In genomic region chr1:170554939-170555293, GRCm38 (mm10) we compare ENCODE assay signal across 9 mouse cellular contexts. TPM values are rescaled to one million over a fixed set of nuclear protein-coding genes. Genes with fewer than 3 reads are reported as not detected.
DNase-seq lines count a peak whose midpoint lies in the region; ATAC-seq lines count a peak whose summit lies in the region.
"Had no signal": no experiment of that assay in that cellular context is flagged by ENCODE, and none has a peak within 500 bp of the region (broad histone marks: within the 10 kb centered on the region; RNA-seq: fewer than 3 reads in every experiment).

No protein-coding gene starts in this region.

- ATAC-seq in liver, embryonic 16.5 days (ENCODE audit: low read depth), result peak; percentile 24; the same call in 1 of the 2 replicates

- no peak overlapping the region for H3K4me3 ChIP-seq in liver, embryonic 16.5 days (ENCODE audit: low read depth, low read length)
- H3K4me3 ChIP-seq: midbrain, embryonic 12.5 days had no signal

- peak; percentile 52 for DNase-seq in adipocyte (ENCODE audit: low spot score)
- peak; percentile 95 for DNase-seq in brain, adult 2 months (ENCODE audit: low read depth, low spot score)
- peak; percentile 18 to 23 for DNase-seq in gastrocnemius, adult 8-10 months (ENCODE audit: low spot score in 2 of 2)
- peak; percentile 68 for DNase-seq in kidney, adult 9 months
- DNase-seq in right cerebral cortex, postnatal 4 days, result peak; percentile 65
- no peak for DNase-seq in thymus, adult 18-20 months
- DNase-seq in thymus, postnatal 4 days, result no peak

- H3K9me3 ChIP-seq in liver, embryonic 16.5 days (replicated peaks; ENCODE audit: control insufficient read depth, low read length), result no peaks in the 10 kb centered on the region; the same call in 1 of the 2 replicates

- WGBS in liver, embryonic 16.5 days (ENCODE audit: insufficient replicate concordance), result 40% methylated on average over 3 of the region's 3 CpGs

- H3K4me2 ChIP-seq in liver, embryonic 16.5 days (ENCODE audit: low read depth, low read length), result no peak overlapping the region
- H3K4me2 ChIP-seq: midbrain, embryonic 12.5 days had no signal

- H3K27ac ChIP-seq in liver, embryonic 16.5 days (ENCODE audit: low read length), result no peak overlapping the region
- H3K27ac ChIP-seq: midbrain, embryonic 12.5 days had no signal

- H3K27me3 ChIP-seq in liver, embryonic 16.5 days (ENCODE audit: control insufficient read depth, insufficient read depth, low read depth, low read length), result no peaks in the 10 kb centered on the region
- H3K27me3 ChIP-seq: midbrain, embryonic 12.5 days had no signal

- no peaks in the 10 kb centered on the region for H3K36me3 ChIP-seq in liver, embryonic 16.5 days (ENCODE audit: control insufficient read depth, insufficient read depth)
- H3K36me3 ChIP-seq: midbrain, embryonic 12.5 days had no signal

- no peaks in the 10 kb centered on the region; the same call in none of the 2 replicates for H3K4me1 ChIP-seq in liver, embryonic 16.5 days (ENCODE audit: control insufficient read depth, low read depth, low read length)
- H3K4me1 ChIP-seq: midbrain, embryonic 12.5 days had no signal

- no peak overlapping the region for H3K9ac ChIP-seq in liver, embryonic 16.5 days (ENCODE audit: low read depth, low read length)
- H3K9ac ChIP-seq: midbrain, embryonic 12.5 days had no signal

RNA-seq across cellular contexts. Expression of gene Nos1ap, which starts 34.7 kb away (rescaled TPM):
- 1 to 10 TPM in 1 of 4 experiments, under 1 TPM in 3; 0.35 to 1.0 (median 0.60) TPM for total RNA-seq in gastrocnemius, adult 8-10 months (2022)
- polyA plus RNA-seq in liver, embryonic 16.5 days (2015; fragmentation: Nextera tagmentation; extraction: Ambion mirVana), result 5.2 and 6.3 TPM in 2 replicates

Comparison
In these comparisons a context has a peak if more than half of its experiments do, and no peak if none do; other contexts are left out.
1. DNase-seq: peak in adipocyte (single experiment), brain, adult 2 months (single experiment), gastrocnemius, adult 8-10 months (2 of 2), kidney, adult 9 months (single experiment) and right cerebral cortex, postnatal 4 days (single experiment); none in thymus, adult 18-20 months (0 of 2) and thymus, postnatal 4 days (single experiment).